Mouse (Mus musculus) cerebellum, adult (tissue): ENCODE measurements around the gene Opcml.

Source experiments
- ATAC-seq: cut with Nextera tagmentation; 2 replicates; pipeline ENCODE4 v1.9.2; 2017; ENCODE audit warnings: mild to moderate bottlenecking, moderate library complexity, mixed read lengths; ENCODE audit not compliant: insufficient number of reproducible peaks, low FRiP score, low TSS enrichment

Gene Opcml

GRCm38 (mm10) chr9:27824424-27824823, 33.8 kb downstream of the Opcml start:
- no peak for ATAC-seq

GRCm38 (mm10) chr9:27830519-27830918, 39.9 kb downstream of the Opcml start:
- ATAC-seq, result no peak

- no peak for ATAC-seq
Measured at GRCm38 (mm10) chr9:27842806-27843205, 52.2 kb downstream of the Opcml start.

- no peak for ATAC-seq
Measured at GRCm38 (mm10) chr9:27871624-27872023, 81.0 kb downstream of the Opcml start.

GRCm38 (mm10) chr9:27889636-27890035, 99.1 kb downstream of the Opcml start:
- ATAC-seq, result no peak

GRCm38 (mm10) chr9:27917250-27917649, 126.7 kb downstream of the Opcml start:
- ATAC-seq, result no peak

GRCm38 (mm10) chr9:27923495-27923894, 132.9 kb downstream of the Opcml start:
- no peak for ATAC-seq

- ATAC-seq, result no peak
Measured at GRCm38 (mm10) chr9:27923945-27924825, 133.6 kb downstream of the Opcml start.

- ATAC-seq, result no peak
Measured at GRCm38 (mm10) chr9:27925650-27926049, 135.1 kb downstream of the Opcml start.

GRCm38 (mm10) chr9:27937253-27937652, 146.7 kb downstream of the Opcml start:
- no peak for ATAC-seq

- no peak for ATAC-seq
Measured at GRCm38 (mm10) chr9:27937660-27938059, 147.1 kb downstream of the Opcml start.

- ATAC-seq, result no peak
Measured at GRCm38 (mm10) chr9:27945323-27946010, 154.9 kb downstream of the Opcml start.

GRCm38 (mm10) chr9:27951110-27951509, 160.5 kb downstream of the Opcml start:
- ATAC-seq, result no peak

GRCm38 (mm10) chr9:27961682-27962081, 171.1 kb downstream of the Opcml start:
- no peak for ATAC-seq

- ATAC-seq, result no peak
Measured at GRCm38 (mm10) chr9:27963385-27963784, 172.8 kb downstream of the Opcml start.

- no peak for ATAC-seq
Measured at GRCm38 (mm10) chr9:27964902-27965550, 174.5 kb downstream of the Opcml start.

GRCm38 (mm10) chr9:27968266-27968665, 177.7 kb downstream of the Opcml start:
- no peak for ATAC-seq

GRCm38 (mm10) chr9:27972293-27972692, 181.7 kb downstream of the Opcml start:
- ATAC-seq, result no peak

GRCm38 (mm10) chr9:27982576-27982975, 192.0 kb downstream of the Opcml start:
- ATAC-seq, result no peak

- no peak for ATAC-seq
Measured at GRCm38 (mm10) chr9:27986604-27987588, 196.3 kb downstream of the Opcml start.
